Mouse (Mus musculus): ENCODE data around the gene Krt20. TPM values are rescaled to one million over a fixed set of nuclear protein-coding genes. Genes with fewer than 3 reads are reported as not detected.

Gene Krt20
- 244 and 256 TPM in 2 replicates for polyA plus RNA-seq (2012; rRNA removed)

DNA sequence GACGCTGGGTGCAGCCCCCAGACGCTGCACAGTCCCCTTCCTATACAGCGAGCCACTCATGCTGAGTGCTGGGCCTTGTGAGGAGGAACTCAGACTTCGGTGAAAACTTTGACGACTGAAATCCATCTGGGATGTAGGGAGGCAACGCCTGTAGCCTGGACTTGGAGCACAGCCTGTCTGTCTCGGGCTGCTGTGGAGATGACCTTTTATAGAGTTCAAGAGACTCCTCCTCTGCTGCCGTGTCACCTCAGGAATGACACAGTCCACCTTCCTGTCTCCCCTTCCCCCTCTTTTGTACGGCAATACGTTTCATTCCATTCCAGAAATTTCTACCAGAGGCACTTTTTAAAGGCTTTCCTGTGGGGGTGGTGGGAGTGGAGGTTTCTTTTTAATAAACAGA, at the start of gene Krt20:
Krt20 (minus strand) TSS at position 179 of the 400 bp plus-strand sequence.

DNA sequence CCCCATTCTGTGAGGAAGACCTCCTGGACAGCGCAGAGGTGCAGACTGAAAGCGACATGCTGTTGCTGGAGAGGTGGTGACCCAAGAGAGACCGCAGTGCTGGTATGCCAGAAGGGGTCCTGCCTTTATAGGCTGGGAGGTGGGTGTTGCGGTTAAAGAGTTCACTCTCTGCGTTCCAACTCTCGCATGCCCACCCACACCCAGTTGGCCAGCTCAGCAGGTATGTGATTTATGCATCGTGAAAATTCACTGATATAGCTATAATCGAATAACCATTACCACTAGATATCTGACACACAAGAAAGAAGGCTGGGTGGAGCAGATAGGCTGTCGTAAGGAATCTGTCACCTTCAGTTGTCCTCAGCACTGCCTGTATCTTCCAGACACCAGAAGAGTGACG, 15.8 kb downstream of the Krt20 start, which contains the start of gene Krt12:
Krt12 (minus strand) TSS at position 101 of the 400 bp plus-strand sequence.

DNA sequence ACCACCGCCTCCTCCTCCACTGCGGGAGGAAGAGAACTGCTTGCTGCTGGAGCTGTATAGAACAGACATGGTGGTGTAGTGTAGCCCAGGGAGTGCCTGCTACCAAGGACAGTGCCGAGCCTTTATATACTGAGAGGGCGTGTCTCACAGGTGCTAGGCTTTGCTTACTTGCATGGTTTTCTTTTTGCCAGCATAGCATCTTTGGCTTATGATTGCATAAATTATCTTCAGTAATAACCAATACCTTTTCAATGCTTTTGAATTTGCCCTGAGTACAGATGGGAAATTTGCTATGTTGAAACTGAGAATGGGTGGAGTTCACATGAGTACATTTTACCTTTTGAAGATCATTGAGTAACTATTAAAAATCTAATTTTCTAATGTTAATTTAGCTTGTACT, 48.7 kb downstream of the Krt20 start, which contains the start of gene Krt10:
Krt10 (minus strand) TSS at position 101 of the 400 bp plus-strand sequence.

Other genes starting within 250 kb of the Krt20 start
- 13.9 and 16.7 TPM in 2 replicates for gene Smarce1, start 207.1 kb downstream of the Krt20 start, polyA plus RNA-seq (2012; rRNA removed)
- 0.07 and 0.23 TPM in 2 replicates for gene Krt222, start 194.1 kb downstream of the Krt20 start, polyA plus RNA-seq (2012; rRNA removed)
- not detected in 2 replicates for gene Krt24, start 152.9 kb downstream of the Krt20 start, polyA plus RNA-seq (2012; rRNA removed)
- not detected in 2 replicates for gene Krt25, start 115.2 kb downstream of the Krt20 start, polyA plus RNA-seq (2012; rRNA removed)
- not detected in 2 replicates for gene Krt26, start 100.2 kb downstream of the Krt20 start, polyA plus RNA-seq (2012; rRNA removed)
- gene Krt27, start 87.0 kb downstream of the Krt20 start, polyA plus RNA-seq (2012; rRNA removed): not detected in 2 replicates
- not detected in 2 replicates for gene Krt28, start 63.2 kb downstream of the Krt20 start, polyA plus RNA-seq (2012; rRNA removed)
- gene Krt10, start 48.8 kb downstream of the Krt20 start, polyA plus RNA-seq (2012; rRNA removed): 0.33 and 0.76 TPM in 2 replicates
- gene Krt12, start 15.9 kb downstream of the Krt20 start, polyA plus RNA-seq (2012; rRNA removed): 1.7 and 1.8 TPM in 2 replicates
- gene Krt23, start 55.0 kb upstream of the Krt20 start, polyA plus RNA-seq (2012; rRNA removed): 4.5 and 4.7 TPM in 2 replicates
- gene Krt39, start 83.2 kb upstream of the Krt20 start, polyA plus RNA-seq (2012; rRNA removed): not detected in 2 replicates
- gene Krt40, start 105.0 kb upstream of the Krt20 start, polyA plus RNA-seq (2012; rRNA removed): not detected in 2 replicates
- not detected in 2 replicates for gene Krtap3-3, start 112.7 kb upstream of the Krt20 start, polyA plus RNA-seq (2012; rRNA removed)
- not detected in 2 replicates for gene Krtap3-2, start 118.7 kb upstream of the Krt20 start, polyA plus RNA-seq (2012; rRNA removed)
- gene Gm11939, start 121.3 kb upstream of the Krt20 start, polyA plus RNA-seq (2012; rRNA removed): not detected in 2 replicates
- gene Krtap3-1, start 128.5 kb upstream of the Krt20 start, polyA plus RNA-seq (2012; rRNA removed): 3.7 and 4.5 TPM in 2 replicates
- not detected in 2 replicates for gene Krtap1-5, start 142.9 kb upstream of the Krt20 start, polyA plus RNA-seq (2012; rRNA removed)
- gene Krtap1-4, start 145.5 kb upstream of the Krt20 start, polyA plus RNA-seq (2012; rRNA removed): not detected in 2 replicates
- gene Krtap1-3, start 153.2 kb upstream of the Krt20 start, polyA plus RNA-seq (2012; rRNA removed): not detected in 2 replicates
- gene Krtap9-3, start 160.0 kb upstream of the Krt20 start, polyA plus RNA-seq (2012; rRNA removed): not detected in 2 replicates
- gene Gm11938, start 165.2 kb upstream of the Krt20 start, polyA plus RNA-seq (2012; rRNA removed): not detected in 2 replicates
- not detected in 2 replicates for gene Gm11937, start 172.0 kb upstream of the Krt20 start, polyA plus RNA-seq (2012; rRNA removed)
- not detected in 2 replicates for gene Krtap2-4, start 176.7 kb upstream of the Krt20 start, polyA plus RNA-seq (2012; rRNA removed)
- gene Gm11562, start 182.3 kb upstream of the Krt20 start, polyA plus RNA-seq (2012; rRNA removed): 1.3 TPM in 1 of 2 replicates, not detected in the other
- not detected in 2 replicates for gene Krtap4-1, start 190.1 kb upstream of the Krt20 start, polyA plus RNA-seq (2012; rRNA removed)
- gene Krtap4-2, start 196.9 kb upstream of the Krt20 start, polyA plus RNA-seq (2012; rRNA removed): not detected in 2 replicates
- not detected in 2 replicates for gene Krtap4-7, start 205.9 kb upstream of the Krt20 start, polyA plus RNA-seq (2012; rRNA removed)
- not detected in 2 replicates for gene Gm11555, start 212.1 kb upstream of the Krt20 start, polyA plus RNA-seq (2012; rRNA removed)
- gene Gm11563, start 220.8 kb upstream of the Krt20 start, polyA plus RNA-seq (2012; rRNA removed): not detected in 2 replicates
- gene Krtap4-6, start 227.8 kb upstream of the Krt20 start, polyA plus RNA-seq (2012; rRNA removed): not detected in 2 replicates

Measured in colon, adult 2 months (tissue).